Mouse (Mus musculus) kidney, postnatal 0 days (tissue): ENCODE data around the gene Hlcs. TPM values are rescaled to one million over a fixed set of nuclear protein-coding genes. Genes with fewer than 3 reads are reported as not detected.
A peak's percentile ranks its signal among the peaks of the same experiment; 100 is the strongest.

Experiments used
- ATAC-seq: fragments of 200-750 bp; cut with Nextera tagmentation; replicated peaks from 2 replicates; pipeline ENCODE4 v1.8.0; 2017; ENCODE audit warnings: low read depth, moderate number of reproducible peaks, moderate TSS enrichment, moderate library complexity; ENCODE audit not compliant: low FRiP score
- DNase-seq: peaks from one replicate; pipeline ENCODE4 v3.0.0-alpha.2; 2016; ENCODE audit warnings: low spot score
- H3K27ac ChIP-seq: fragments of 300-500 bp; sonication (generic); 2 replicates; pipeline ENCODE4 v1.5.1; 2014; ENCODE audit warnings: mild to moderate bottlenecking
- H3K27me3 ChIP-seq: fragments of 300-500 bp; sonication (generic); 2 replicates; pipeline ENCODE4 v1.6.1; 2014; ENCODE audit warnings: low read length, mixed read lengths; ENCODE audit not compliant: insufficient read depth
- H3K36me3 ChIP-seq: fragments of 300-500 bp; sonication (generic); 2 replicates; pipeline ENCODE4 v1.6.1; 2014; ENCODE audit warnings: low read length, mixed read lengths; ENCODE audit not compliant: insufficient read depth
- H3K4me1 ChIP-seq: fragments of 300-500 bp; sonication (generic); replicated peaks from 2 replicates; pipeline ENCODE4 v1.6.1; 2014; ENCODE audit warnings: antibody characterized with exemption, low read length, mixed read lengths; ENCODE audit not compliant: insufficient read depth
- H3K4me2 ChIP-seq: fragments of 300-500 bp; sonication (generic); 2 replicates; pipeline ENCODE4 v1.6.1; 2014; ENCODE audit warnings: mild to moderate bottlenecking, low read length, moderate library complexity, mixed read lengths
- H3K4me3 ChIP-seq: fragments of 300-500 bp; sonication (generic); replicated peaks from 2 replicates; pipeline ENCODE4 v1.5.1; 2014; ENCODE audit warnings: low read depth, low read length
- H3K9ac ChIP-seq: fragments of 300-500 bp; sonication (generic); 2 replicates; pipeline ENCODE4 v1.6.1; 2014; ENCODE audit warnings: low read depth, low read length
- H3K9me3 ChIP-seq: fragments of 300-500 bp; sonication (generic); replicated peaks from 2 replicates; pipeline ENCODE4 v1.6.1; 2016; ENCODE audit warnings: low read length, inconsistent platforms, mixed read lengths
- CTCF ChIP-seq: IDR thresholded peaks from 2 replicates; pipeline ENCODE4 v1.5.1; 2016; ENCODE audit warnings: antibody characterized with exemption, low read depth, mild to moderate bottlenecking, moderate library complexity
- WGBS: fragments of 180-500 bp; shearing (Covaris S2); extraction: QIAGEN DNeasy Blood & Tissue Kit; methylation state at CpG from one replicate; pipeline ENCODE4 v1.1.7; 2014; 5-methylcytosine and 5-hydroxymethylcytosine counted together
- polyA plus RNA-seq: library from polyadenylated mRNA; unstranded; fragments of >200 nt; fragmentation: Nextera tagmentation; extraction: Ambion mirVana; gene quantifications from 2 replicates; pipeline ENCODE4 v1.2.1, GENCODE M21; 2015

Hlcs gene
- polyA plus RNA-seq, 1 experiment from 2014 or later: 5.0 TPM

GRCm38 (mm10) chr16:94314626-94315025, 1.3 kb upstream of the Hlcs start:
- TF ChIP-seq CTCF: no peak
- H3K9ac ChIP-seq: no peak overlapping the region
- 92% methylated on average over 5 of the region's 5 CpGs for WGBS

GRCm38 (mm10) chr16:94312663-94313228, 625 bp downstream of the Hlcs start:
- Histone ChIP-seq H3K9ac (peak overlapping the region; percentile 85), H3K36me3 (no peaks in the 10 kb centered on the region), H3K4me2 (peak overlapping the region; percentile 65), H3K27me3 (no peaks in the 10 kb centered on the region), H3K27ac (peak overlapping the region; percentile 99), H3K9me3 (no peaks in the 10 kb centered on the region), H3K4me3 (peak overlapping the region; percentile 60), H3K4me1 (no peaks in the 10 kb centered on the region)
- under 1% methylated on average over 20 of the region's 20 CpGs for WGBS
- DNase-seq: peak; percentile 96
- TF ChIP-seq CTCF: peak; percentile 53
- peak; percentile 91 for ATAC-seq

More at GRCm38 (mm10) chr16:94314626-94315025, 1.3 kb upstream of the Hlcs start:
- DNase-seq (no peak), ATAC-seq (no peak)
- H3K4me3 ChIP-seq: no peak overlapping the region
- no peak overlapping the region for H3K27ac ChIP-seq
- no peaks in the 10 kb centered on the region for H3K36me3 ChIP-seq
- H3K4me2 ChIP-seq: no peak overlapping the region
- no peaks in the 10 kb centered on the region for H3K27me3 ChIP-seq
- no peaks in the 10 kb centered on the region for H3K4me1 ChIP-seq
- no peaks in the 10 kb centered on the region for H3K9me3 ChIP-seq

GRCm38 (mm10) chr16:94311931-94312330, 1.4 kb downstream of the Hlcs start:
- H3K27ac ChIP-seq: no peak overlapping the region
- no peak for ATAC-seq
- H3K27me3 ChIP-seq: no peaks in the 10 kb centered on the region
- H3K4me2 ChIP-seq: peak overlapping the region; percentile 65
- WGBS: 70% methylated on average over 4 of the region's 4 CpGs
- H3K36me3 ChIP-seq: no peaks in the 10 kb centered on the region
- peak overlapping the region; percentile 60 for H3K4me3 ChIP-seq
- DNase-seq: no peak
- no peak overlapping the region for H3K9ac ChIP-seq
- H3K9me3 ChIP-seq: no peaks in the 10 kb centered on the region
- TF ChIP-seq CTCF: no peak
- H3K4me1 ChIP-seq: no peaks in the 10 kb centered on the region

DNA sequence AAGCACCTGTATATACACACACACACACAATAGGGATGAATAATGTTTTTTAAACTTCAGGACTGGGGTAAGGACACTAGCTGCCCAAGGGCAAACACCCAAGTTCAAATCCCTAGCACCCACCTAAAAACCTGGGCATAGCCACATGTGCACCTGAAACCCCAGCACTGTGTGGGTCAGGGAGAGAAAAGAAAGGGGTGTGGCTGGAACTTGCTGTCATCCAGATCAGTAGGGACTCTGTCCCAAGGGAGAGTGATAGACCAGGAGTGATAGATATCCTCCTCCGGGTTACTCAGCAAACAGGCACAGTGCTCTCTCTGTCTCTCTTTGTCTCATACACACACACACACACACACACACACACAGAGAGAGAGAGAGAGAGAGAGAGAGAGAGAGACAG, 2.0 kb downstream of the Hlcs start:
- no peak overlapping the region for H3K4me2 ChIP-seq
- H3K27ac ChIP-seq: no peak overlapping the region
- no peak for TF ChIP-seq CTCF

GRCm38 (mm10) chr16:94309025-94309424, 4.3 kb downstream of the Hlcs start:
- DNase-seq: no peak
- H3K4me1 ChIP-seq: no peaks in the 10 kb centered on the region
- H3K36me3 ChIP-seq: 0 out of 2 replicates have a peak, but pooled peaks cover 4% of the 10 kb centered on the region
- no peaks in the 10 kb centered on the region for H3K9me3 ChIP-seq
- H3K9ac ChIP-seq: no peak overlapping the region
- no peak overlapping the region for H3K4me3 ChIP-seq
- 89% methylated on average over 4 of the region's 4 CpGs for WGBS
- H3K27me3 ChIP-seq: no peaks in the 10 kb centered on the region
- no peak for TF ChIP-seq CTCF
- no peak overlapping the region for H3K4me2 ChIP-seq
- no peak for ATAC-seq
- no peak overlapping the region for H3K27ac ChIP-seq

More for the DNA sequence above, 2.0 kb downstream of the Hlcs start:
- no peak overlapping the region for H3K4me3 ChIP-seq
- H3K9me3 ChIP-seq: no peaks in the 10 kb centered on the region
- no peaks in the 10 kb centered on the region for H3K36me3 ChIP-seq
- no peak for DNase-seq
- no peak for ATAC-seq
- WGBS: 74% methylated on average over 1 of the region's 1 CpGs
- no peak overlapping the region for H3K9ac ChIP-seq
- no peaks in the 10 kb centered on the region for H3K4me1 ChIP-seq
- no peaks in the 10 kb centered on the region for H3K27me3 ChIP-seq

GRCm38 (mm10) chr16:94307942-94308341, 5.4 kb downstream of the Hlcs start:
- H3K36me3 ChIP-seq: 0 out of 2 replicates have a peak, but pooled peaks cover 4% of the 10 kb centered on the region
- 31% methylated on average over 6 of the region's 6 CpGs for WGBS
- no peak overlapping the region for H3K4me2 ChIP-seq
- H3K27ac ChIP-seq: no peak overlapping the region
- DNase-seq: peak; percentile 80
- no peak overlapping the region for H3K4me3 ChIP-seq
- no peak for ATAC-seq
- no peaks in the 10 kb centered on the region for H3K9me3 ChIP-seq
- H3K27me3 ChIP-seq: no peaks in the 10 kb centered on the region
- H3K9ac ChIP-seq: no peak overlapping the region
- no peaks in the 10 kb centered on the region; the same call in 1 of the 2 replicates for H3K4me1 ChIP-seq
- no peak for TF ChIP-seq CTCF
